In genomic region chr1:153345699-153346291, GRCm38 (mm10) we compare ENCODE assay signal across 7 mouse cellular contexts. TPM values are rescaled to one million over a fixed set of nuclear protein-coding genes. Genes with fewer than 3 reads are reported as not detected.
A peak's percentile ranks its signal among the peaks of the same experiment; 100 is the strongest.
DNase-seq lines count a peak whose midpoint lies in the region; ATAC-seq and TF ChIP-seq lines count a peak whose summit lies in the region.

No protein-coding gene starts in this region.

- no peaks in the 10 kb centered on the region for H3K27me3 ChIP-seq in neural tube, embryonic 11.5 days (ENCODE audit: control insufficient read depth, insufficient read depth, low read length)
- no peaks in the 10 kb centered on the region; the same call in 1 of the 2 replicates for H3K27me3 ChIP-seq in embryonic facial prominence, embryonic 10.5 days (replicated peaks; ENCODE audit: low read depth, poor library complexity, severe bottlenecking)
- H3K27me3 ChIP-seq in kidney, embryonic 14.5 days (ENCODE audit: control insufficient read depth, insufficient read depth, low read length), result no peaks in the 10 kb centered on the region

- H3K4me3 ChIP-seq in neural tube, embryonic 11.5 days (ENCODE audit: low read depth, low read length), result no peak overlapping the region
- 0 out of 2 replicates have a peak overlapping the region, but pooled peaks have one; percentile 34 for H3K4me3 ChIP-seq in embryonic facial prominence, embryonic 10.5 days
- H3K4me3 ChIP-seq in kidney, embryonic 14.5 days (ENCODE audit: low read length), result peak overlapping the region; percentile 21
- H3K4me3 ChIP-seq in olfactory bulb, adult 2 months (ENCODE audit: insufficient read depth, low read depth, low read length), result peak overlapping the region; percentile 29

- no peaks in the 10 kb centered on the region for H3K36me3 ChIP-seq in neural tube, embryonic 11.5 days (ENCODE audit: control insufficient read depth, insufficient read depth, low read length)
- no peaks in the 10 kb centered on the region for H3K36me3 ChIP-seq in embryonic facial prominence, embryonic 10.5 days (replicated peaks)
- no peaks in the 10 kb centered on the region for H3K36me3 ChIP-seq in kidney, embryonic 14.5 days (ENCODE audit: control insufficient read depth, insufficient read depth, low read length)

- no peak for ATAC-seq in neural tube, embryonic 11.5 days (ENCODE audit: insufficient read depth, low FRiP score, low TSS enrichment)
- ATAC-seq in kidney, embryonic 14.5 days (ENCODE audit: low FRiP score, low TSS enrichment), result peak; percentile 87

- H3K27ac ChIP-seq in neural tube, embryonic 11.5 days (ENCODE audit: low read depth, low read length), result no peak overlapping the region
- H3K27ac ChIP-seq in embryonic facial prominence, embryonic 10.5 days (replicated peaks), result no peak overlapping the region
- peak overlapping the region; percentile 70 for H3K27ac ChIP-seq in kidney, embryonic 14.5 days (ENCODE audit: low read depth, low read length)
- H3K27ac ChIP-seq in olfactory bulb, adult 2 months (ENCODE audit: insufficient read depth, low read depth, low read length), result no peak overlapping the region

- no peak for DNase-seq in neural tube, embryonic 11.5 days (ENCODE audit: low spot score)
- DNase-seq in neural tube, embryonic 10.5 days (ENCODE audit: extremely low spot score, low spot score), result no peak
- DNase-seq in embryonic facial prominence, embryonic 10.5 days (ENCODE audit: low spot score), result no peak
- no peak for DNase-seq in adrenal gland, postnatal 25 days
- DNase-seq in spleen, adult 18-20 months, result no peak

- TF ChIP-seq POLR2A in olfactory bulb, adult 2 months (IDR thresholded peaks at IDR 0.05; ENCODE audit: insufficient read depth, low read depth, low read length), result no peak

- no peaks in the 10 kb centered on the region for H3K4me1 ChIP-seq in neural tube, embryonic 11.5 days (ENCODE audit: control insufficient read depth, insufficient read depth, low read length)
- no peaks in the 10 kb centered on the region for H3K4me1 ChIP-seq in embryonic facial prominence, embryonic 10.5 days
- no peaks in the 10 kb centered on the region for H3K4me1 ChIP-seq in kidney, embryonic 14.5 days (ENCODE audit: control insufficient read depth, insufficient read depth, low read length)
- H3K4me1 ChIP-seq in olfactory bulb, adult 2 months (ENCODE audit: control insufficient read depth, insufficient read depth, low read length), result no peaks in the 10 kb centered on the region; the same call in none of the 2 replicates

- H3K9me3 ChIP-seq in neural tube, embryonic 11.5 days (ENCODE audit: control insufficient read depth, low read length), result no peaks in the 10 kb centered on the region
- no peaks in the 10 kb centered on the region for H3K9me3 ChIP-seq in embryonic facial prominence, embryonic 10.5 days
- no peaks in the 10 kb centered on the region for H3K9me3 ChIP-seq in kidney, embryonic 14.5 days (ENCODE audit: control insufficient read depth, low read length)

- H3K4me2 ChIP-seq in neural tube, embryonic 11.5 days (ENCODE audit: low read depth), result peak overlapping the region; percentile 19; the same call in 1 of the 2 replicates
- peak overlapping the region; percentile 36 for H3K4me2 ChIP-seq in kidney, embryonic 14.5 days (replicated peaks; ENCODE audit: low read depth, low read length)

- no peak overlapping the region for H3K9ac ChIP-seq in neural tube, embryonic 11.5 days (ENCODE audit: low read length)
- no peak overlapping the region for H3K9ac ChIP-seq in kidney, embryonic 14.5 days (ENCODE audit: low read depth, low read length)

- TF ChIP-seq CTCF in olfactory bulb, adult 2 months (IDR thresholded peaks at IDR 0.05; ENCODE audit: insufficient read depth, low read depth, low read length), result no peak

- WGBS in neural tube, embryonic 11.5 days, result 62% methylated on average over 16 of the region's 16 CpGs
- WGBS in embryonic facial prominence, embryonic 10.5 days, result 67% methylated on average over 16 of the region's 16 CpGs
- WGBS in kidney, embryonic 14.5 days, result 39% methylated on average over 16 of the region's 16 CpGs
- 51% methylated on average over 16 of the region's 16 CpGs for WGBS in olfactory bulb, adult 2 months

RNA-seq across cellular contexts. Expression of gene Lamc1, which starts 13.2 kb away (rescaled TPM):
- polyA plus RNA-seq in neural tube, embryonic 11.5 days (2014; fragmentation: Nextera tagmentation; extraction: Ambion mirVana), result 37.0 and 41.0 TPM in 2 replicates
- polyA plus RNA-seq in embryonic facial prominence, embryonic 10.5 days (2016; fragmentation: Nextera tagmentation; extraction: Ambion mirVana), result 26.5 and 28.4 TPM in 2 replicates
- polyA plus RNA-seq in kidney, embryonic 14.5 days (2014; fragmentation: Nextera tagmentation; extraction: Ambion mirVana), result 112 and 151 TPM in 2 replicates
- not detected in 2 replicates for polyA plus RNA-seq in olfactory bulb, adult 2 months (2012; ENCODE audit: insufficient read depth, insufficient read length, low replicate concordance, missing spikeins)
- total RNA-seq in adrenal gland, postnatal 25 days (2021), result 96.3 and 103 TPM in 2 replicates
